19 mouse cellular contexts compared by ENCODE assay signal in genomic region chr1:54523717-54524116, GRCm38 (mm10). TPM values are rescaled to one million over a fixed set of nuclear protein-coding genes. Genes with fewer than 3 reads are reported as not detected.
DNase-seq lines count a peak whose midpoint lies in the region; ATAC-seq and TF ChIP-seq lines count a peak whose summit lies in the region.
"Had no signal": no experiment of that assay in that cellular context is flagged by ENCODE, and none has a peak within 500 bp of the region (broad histone marks: within the 10 kb centered on the region; RNA-seq: fewer than 3 reads in every experiment).

No protein-coding gene starts in this region.

- 25% methylated on average over 2 of the region's 2 CpGs for WGBS in liver, embryonic 16.5 days (ENCODE audit: insufficient replicate concordance)
- WGBS in liver, embryonic 12.5 days (ENCODE audit: insufficient replicate concordance): 36% methylated on average over 2 of the region's 2 CpGs

- H3K4me1 ChIP-seq in liver, embryonic 16.5 days (ENCODE audit: control insufficient read depth, low read depth, low read length): no peaks in the 10 kb centered on the region
- no peaks in the 10 kb centered on the region for H3K4me1 ChIP-seq in liver, embryonic 12.5 days
- H3K4me1 ChIP-seq: embryonic facial prominence, embryonic 10.5 days; kidney, embryonic 15.5 days; midbrain, embryonic 13.5 days; neural tube, embryonic 12.5 days had no signal

- TF ChIP-seq POLR2A in myocyte (IDR thresholded peaks at IDR 0.05; ENCODE audit: insufficient read length, low read depth): no peak

- peak; percentile 7 for DNase-seq in adrenal gland, postnatal 14 days
- DNase-seq in adrenal gland, postnatal 4 days (ENCODE audit: low spot score in 2 of 2): no peak
- no peak for DNase-seq in right cerebral cortex, postnatal 4 days
- DNase-seq in right cerebral cortex, postnatal 10 days (ENCODE audit: low spot score in 2 of 2): no peak
- DNase-seq: B cell, adult 2 months; cerebellum, adult 9-11 months; heart, adult 2 months; heart, postnatal 4 days; layer of hippocampus, adult 9-11 months; spleen, adult 18-20 months; thymus, postnatal 4 days had no signal

- no peak overlapping the region for H3ac ChIP-seq in myocyte (ENCODE audit: control insufficient read depth, insufficient read length)

- H3K36me3 ChIP-seq in liver, embryonic 16.5 days (ENCODE audit: control insufficient read depth, insufficient read depth): no peaks in the 10 kb centered on the region
- H3K36me3 ChIP-seq in liver, embryonic 12.5 days: no peaks in the 10 kb centered on the region
- H3K36me3 ChIP-seq in myocyte (ENCODE audit: control insufficient read depth, insufficient read depth): no peaks in the 10 kb centered on the region

- ATAC-seq in liver, embryonic 16.5 days (ENCODE audit: low read depth): 0 out of 2 replicates have a peak, but pooled peaks have one; percentile 59
- ATAC-seq in liver, embryonic 12.5 days: no peak
- peak; percentile 99 for ATAC-seq in granulocyte monocyte progenitor cell, adult 5-6 weeks (replicated peaks; ENCODE audit: poor library complexity, severe bottlenecking)
- ATAC-seq: midbrain, embryonic 13.5 days had no signal

- H3K4me2 ChIP-seq in liver, embryonic 16.5 days (ENCODE audit: low read depth, low read length): no peak overlapping the region
- H3K4me2 ChIP-seq in liver, embryonic 12.5 days: no peak overlapping the region
- no peak overlapping the region for H3K4me2 ChIP-seq in myocyte (ENCODE audit: low read depth)
- H3K4me2 ChIP-seq: kidney, embryonic 15.5 days; midbrain, embryonic 13.5 days; neural tube, embryonic 12.5 days had no signal

- H3K4me3 ChIP-seq in liver, embryonic 16.5 days (ENCODE audit: low read depth, low read length): no peak overlapping the region
- no peak overlapping the region for H3K4me3 ChIP-seq in liver, embryonic 12.5 days
- H3K4me3 ChIP-seq in myocyte: no peak overlapping the region
- H3K4me3 ChIP-seq: embryonic facial prominence, embryonic 10.5 days; heart, adult 2 months; kidney, embryonic 15.5 days; midbrain, embryonic 13.5 days; neural tube, embryonic 12.5 days had no signal

- H3K27ac ChIP-seq in liver, embryonic 16.5 days (ENCODE audit: low read length): no peak overlapping the region
- H3K27ac ChIP-seq in liver, embryonic 12.5 days: no peak overlapping the region
- H3K27ac ChIP-seq: embryonic facial prominence, embryonic 10.5 days; heart, adult 2 months; kidney, embryonic 15.5 days; midbrain, embryonic 13.5 days; neural tube, embryonic 12.5 days had no signal

- no peak overlapping the region for H3K9ac ChIP-seq in liver, embryonic 16.5 days (ENCODE audit: low read depth, low read length)
- H3K9ac ChIP-seq in liver, embryonic 12.5 days: no peak overlapping the region
- H3K9ac ChIP-seq: kidney, embryonic 15.5 days; midbrain, embryonic 13.5 days; neural tube, embryonic 12.5 days had no signal

- no peaks in the 10 kb centered on the region for H3K9me3 ChIP-seq in liver, embryonic 16.5 days (replicated peaks; ENCODE audit: control insufficient read depth, low read length)
- no peaks in the 10 kb centered on the region for H3K9me3 ChIP-seq in liver, embryonic 12.5 days (replicated peaks)
- H3K9me3 ChIP-seq: embryonic facial prominence, embryonic 10.5 days; kidney, embryonic 15.5 days; midbrain, embryonic 13.5 days; neural tube, embryonic 12.5 days had no signal

- H3K27me3 ChIP-seq in liver, embryonic 16.5 days (ENCODE audit: control insufficient read depth, insufficient read depth, low read depth, low read length): no peaks in the 10 kb centered on the region
- H3K27me3 ChIP-seq in liver, embryonic 12.5 days (replicated peaks): no peaks in the 10 kb centered on the region
- H3K27me3 ChIP-seq in myocyte (ENCODE audit: control insufficient read depth, insufficient read depth, insufficient read length): no peaks in the 10 kb centered on the region
- H3K27me3 ChIP-seq: kidney, embryonic 15.5 days; midbrain, embryonic 13.5 days; neural tube, embryonic 12.5 days had no signal

- no peaks in the 10 kb centered on the region for H3K79me2 ChIP-seq in myocyte (ENCODE audit: control insufficient read depth, insufficient read depth)

TF ChIP-seq in myocyte, 11 proteins besides CTCF, POLR2A, EP300 and RAD21:
- TF ChIP-seq CEBPB (IDR thresholded peaks at IDR 0.05; ENCODE audit: insufficient read depth, poor library complexity, severe bottlenecking): peak; percentile 98
- no peak for TF ChIP-seq POLR2AphosphoS2 (IDR thresholded peaks at IDR 0.05; ENCODE audit: insufficient read length, low read depth)
- TF ChIP-seq TCF12 (IDR thresholded peaks at IDR 0.05; ENCODE audit: insufficient read depth, poor library complexity, severe bottlenecking): no peak

RNA-seq across cellular contexts. Expression of gene Pgap1, which starts 33.8 kb away (rescaled TPM):
- 5.4 and 10.2 TPM in 2 replicates for total RNA-seq in adrenal gland, postnatal 14 days (2021)
- total RNA-seq in adrenal gland, postnatal 4 days (2021): 10 to 100 TPM; 10.2 to 13.1 TPM
- 0.93 and 1.5 TPM in 2 replicates for polyA plus RNA-seq in liver, embryonic 16.5 days (2015; fragmentation: Nextera tagmentation; extraction: Ambion mirVana)
- 1.3 and 1.7 TPM in 2 replicates for polyA plus RNA-seq in liver, embryonic 12.5 days (2016; fragmentation: Nextera tagmentation; extraction: Ambion mirVana)
- not detected in 2 replicates for total RNA-seq in granulocyte monocyte progenitor cell, adult 5-6 weeks (2014; fragmentation: Nextera tagmentation)
- total RNA-seq in granulocyte monocyte progenitor cell, adult 5-6 weeks (2017): 0.39 and 0.67 TPM in 2 replicates
- polyA plus RNA-seq in myocyte (2012; fragmentation: generic; extraction: Trizol): 0.59 TPM
